Mouse (Mus musculus) intestine, embryonic 15.5 days (tissue): ENCODE results near the gene Rho. TPM values are rescaled to one million over a fixed set of nuclear protein-coding genes. Genes with fewer than 3 reads are reported as not detected.

ENCODE experiments used
- ATAC-seq: fragments of 200-750 bp; cut with Nextera tagmentation; 2 replicates; pipeline ENCODE4 v1.8.0; 2017; ENCODE audit warnings: moderate TSS enrichment, moderate library complexity
- H3K27ac ChIP-seq: fragments of 300-500 bp; sonication (generic); 2 replicates; pipeline ENCODE4 v1.5.1; 2015; ENCODE audit warnings: mild to moderate bottlenecking, inconsistent platforms
- H3K27me3 ChIP-seq: fragments of 300-500 bp; sonication (generic); replicated peaks from 2 replicates; pipeline ENCODE4 v1.6.1; 2015; ENCODE audit warnings: inconsistent platforms
- H3K36me3 ChIP-seq: fragments of 300-500 bp; sonication (generic); 2 replicates; pipeline ENCODE4 v1.6.1; 2015; ENCODE audit warnings: inconsistent platforms
- H3K4me1 ChIP-seq: fragments of 300-500 bp; sonication (generic); replicated peaks from 2 replicates; pipeline ENCODE4 v1.6.1; 2015; ENCODE audit warnings: inconsistent platforms
- H3K4me2 ChIP-seq: fragments of 300-500 bp; sonication (generic); replicated peaks from 2 replicates; pipeline ENCODE4 v1.6.1; 2015; ENCODE audit warnings: mild to moderate bottlenecking, inconsistent platforms
- H3K4me3 ChIP-seq: fragments of 300-500 bp; sonication (generic); replicated peaks from 2 replicates; pipeline ENCODE4 v1.5.1; 2015; ENCODE audit warnings: inconsistent platforms
- H3K9ac ChIP-seq: fragments of 300-500 bp; sonication (generic); 2 replicates; pipeline ENCODE4 v1.6.1; 2015; ENCODE audit warnings: inconsistent platforms
- H3K9me3 ChIP-seq: fragments of 300-500 bp; sonication (generic); 2 replicates; pipeline ENCODE4 v1.6.1; 2016; ENCODE audit warnings: inconsistent platforms
- WGBS: fragments of 180-500 bp; shearing (Covaris S2); methylation state at CpG from one replicate; pipeline ENCODE4 v1.1.7; 2015; 5-methylcytosine and 5-hydroxymethylcytosine counted together
- polyA plus RNA-seq: library from polyadenylated mRNA; unstranded; fragments of >200 nt; fragmentation: Nextera tagmentation; extraction: Ambion mirVana; gene quantifications from 2 replicates; pipeline ENCODE4 v1.2.1, GENCODE M21; 2015

The Rho gene
- polyA plus RNA-seq, 1 experiment from 2014 or later: 0.05 TPM

DNA sequence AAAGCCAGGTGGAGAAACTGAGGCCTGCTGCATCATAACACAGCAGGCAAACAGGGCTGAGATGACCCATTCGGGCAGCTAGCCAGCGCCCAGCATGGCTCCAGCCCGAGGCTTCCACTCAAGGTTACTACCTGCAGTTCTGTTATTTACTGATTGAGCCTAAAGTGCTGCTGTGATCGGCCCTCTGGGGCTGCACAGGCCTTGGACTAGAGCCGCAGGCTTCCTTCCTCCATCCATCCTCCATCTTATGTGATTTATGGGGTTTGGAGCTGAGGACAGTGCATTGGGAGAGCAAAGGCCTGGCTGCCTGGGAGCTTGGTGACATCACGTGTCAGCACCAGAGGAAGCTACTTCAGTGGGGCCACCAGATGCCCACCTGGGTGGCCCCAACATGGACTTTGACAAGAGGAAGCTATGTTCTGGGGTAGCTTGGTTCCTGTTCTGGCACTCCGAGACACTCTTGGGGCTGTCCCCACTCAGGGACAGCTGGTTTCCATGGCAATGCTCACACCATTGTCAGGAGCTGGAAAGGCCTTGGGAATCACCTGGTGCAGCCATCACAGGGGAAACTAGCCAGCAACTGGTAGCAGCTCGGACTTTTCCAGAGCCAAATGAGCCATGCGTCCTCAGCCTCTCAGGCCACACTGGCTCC is 55.7 kb downstream of the Rho start:
- H3K4me1 ChIP-seq: peaks cover 58% of the 10 kb centered on the region
- no peak for ATAC-seq
- peaks cover 11% of the 10 kb centered on the region for H3K27me3 ChIP-seq
- H3K4me3 ChIP-seq: no peak overlapping the region
- H3K9ac ChIP-seq: 0 out of 2 replicates have a peak overlapping the region, but pooled peaks have one; percentile 17
- H3K4me2 ChIP-seq: peak overlapping the region; percentile 37
- no peaks in the 10 kb centered on the region for H3K36me3 ChIP-seq
- no peaks in the 10 kb centered on the region for H3K9me3 ChIP-seq
- 53% methylated on average over 9 of the region's 9 CpGs for WGBS
- H3K27ac ChIP-seq: peak overlapping the region; percentile 44; the same call in 1 of the 2 replicates

DNA sequence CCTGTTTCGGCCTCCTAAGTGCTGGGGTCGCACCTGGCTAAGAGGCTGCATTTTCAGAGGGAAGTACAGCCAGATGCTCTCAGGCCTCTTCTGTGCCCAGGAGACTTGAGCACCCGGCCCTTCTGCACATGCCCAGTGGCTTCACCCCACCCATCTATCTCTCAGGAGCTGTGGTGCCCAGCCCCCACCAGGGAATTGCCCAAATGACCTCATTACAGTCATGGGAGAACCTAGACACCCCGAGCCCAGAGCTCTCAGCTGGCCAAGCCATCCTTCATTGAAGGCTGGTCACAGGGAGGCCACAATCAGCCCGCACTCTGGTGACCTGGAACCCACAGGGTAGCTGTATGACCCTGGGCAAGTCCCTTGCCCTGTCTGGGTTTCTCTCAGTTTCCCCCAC is 57.5 kb downstream of the Rho start:
- peak overlapping the region; percentile 33; the same call in 1 of the 2 replicates for H3K4me2 ChIP-seq
- H3K9ac ChIP-seq: no peak overlapping the region
- no peaks in the 10 kb centered on the region for H3K9me3 ChIP-seq
- H3K36me3 ChIP-seq: no peaks in the 10 kb centered on the region
- no peak for ATAC-seq
- H3K4me3 ChIP-seq: no peak overlapping the region
- peaks cover 64% of the 10 kb centered on the region for H3K4me1 ChIP-seq
- no peak overlapping the region for H3K27ac ChIP-seq
- 72% methylated on average over 5 of the region's 5 CpGs for WGBS
- H3K27me3 ChIP-seq: peaks cover 29% of the 10 kb centered on the region

DNA sequence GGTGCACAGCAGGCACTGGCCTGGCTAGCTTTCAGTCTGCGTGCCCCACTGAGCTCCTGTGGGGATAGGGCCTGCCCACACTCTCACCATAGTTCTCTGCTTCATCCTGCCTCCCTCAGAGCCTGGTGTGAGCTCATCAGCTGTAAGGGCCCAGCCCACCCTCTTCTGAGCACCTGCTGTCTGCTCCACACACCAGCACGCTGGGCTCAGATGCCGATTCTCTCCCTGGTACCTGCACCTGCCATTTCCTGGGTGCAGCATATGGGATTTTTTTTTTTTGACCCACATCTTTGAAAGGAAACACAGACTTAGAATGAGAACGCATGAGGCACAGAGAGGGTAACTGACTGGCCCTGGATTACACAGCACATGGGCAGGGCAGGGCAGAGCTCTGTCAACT is 58.1 kb downstream of the Rho start:
- Histone ChIP-seq H3K4me3 (no peak overlapping the region), H3K36me3 (no peaks in the 10 kb centered on the region), H3K27ac (no peak overlapping the region), H3K9ac (no peak overlapping the region), H3K4me2 (peak overlapping the region; percentile 33; the same call in 1 of the 2 replicates), H3K9me3 (no peaks in the 10 kb centered on the region), H3K27me3 (peaks cover 30% of the 10 kb centered on the region), H3K4me1 (peaks cover 61% of the 10 kb centered on the region)
- ATAC-seq: no peak
- WGBS: 81% methylated on average over 4 of the region's 4 CpGs

Other genes starting within 250 kb of the Rho start
- gene Tmem40, start 169.3 kb upstream of the Rho start, polyA plus RNA-seq: 0.78 and 1.2 TPM in 2 replicates
- gene Cand2, start 157.2 kb upstream of the Rho start, polyA plus RNA-seq: 16.8 and 17.2 TPM in 2 replicates
- gene Rpl32, start 123.0 kb upstream of the Rho start, polyA plus RNA-seq: 2,172 and 2,428 TPM in 2 replicates
- 0.42 and 0.49 TPM in 2 replicates for gene Efcab12, start 93.3 kb upstream of the Rho start, polyA plus RNA-seq
- 14.5 and 14.6 TPM in 2 replicates for gene Mbd4, start 78.4 kb upstream of the Rho start, polyA plus RNA-seq
- gene Ift122, start 78.3 kb upstream of the Rho start, polyA plus RNA-seq: 13.8 and 14.2 TPM in 2 replicates
- not detected in 2 replicates for gene H1foo, start 13.2 kb downstream of the Rho start, polyA plus RNA-seq
- gene Plxnd1, start 63.3 kb downstream of the Rho start, polyA plus RNA-seq: 26.6 and 28.9 TPM in 2 replicates